24 mouse cellular contexts compared by ENCODE assay signal in genomic region chr12:71149456-71149855, GRCm38 (mm10). TPM values are rescaled to one million over a fixed set of nuclear protein-coding genes. Genes with fewer than 3 reads are reported as not detected.
DNase-seq lines count a peak whose midpoint lies in the region; ATAC-seq lines count a peak whose summit lies in the region.
"Had no signal": no experiment of that assay in that cellular context is flagged by ENCODE, and none has a peak within 500 bp of the region (broad histone marks: within the 10 kb centered on the region; RNA-seq: fewer than 3 reads in every experiment).

No protein-coding gene starts in this region.

- H3K4me3 ChIP-seq in midbrain, embryonic 11.5 days (ENCODE audit: low read depth, low read length) = no peak overlapping the region
- H3K4me3 ChIP-seq in midbrain, embryonic 16.5 days (ENCODE audit: low read depth, low read length) = no peak overlapping the region
- H3K4me3 ChIP-seq: embryonic facial prominence, embryonic 10.5 days; embryonic facial prominence, embryonic 12.5 days; forebrain, embryonic 13.5 days; forebrain, embryonic 15.5 days had no signal

- H3K4me2 ChIP-seq in midbrain, embryonic 11.5 days = no peak overlapping the region
- H3K4me2 ChIP-seq in midbrain, embryonic 16.5 days (ENCODE audit: low read length) = no peak overlapping the region
- H3K4me2 ChIP-seq: embryonic facial prominence, embryonic 12.5 days; forebrain, embryonic 13.5 days; forebrain, embryonic 15.5 days had no signal

- WGBS in midbrain, embryonic 11.5 days = 91% methylated on average over 6 of the region's 6 CpGs
- WGBS in midbrain, embryonic 16.5 days = 88% methylated on average over 6 of the region's 6 CpGs

- ATAC-seq in midbrain, embryonic 11.5 days (ENCODE audit: low FRiP score) = no peak
- no peak for ATAC-seq in midbrain, embryonic 16.5 days
- ATAC-seq: activated CD4-positive, CD25-positive, alpha-beta regulatory T cell, adult 4 months; CD4-positive, CD25-positive, alpha-beta regulatory T cell, adult 4 months; forebrain, embryonic 13.5 days; forebrain, embryonic 15.5 days; forebrain, postnatal 0 days; Patski had no signal

- H3K27ac ChIP-seq in midbrain, embryonic 11.5 days (ENCODE audit: low read depth, low read length) = no peak overlapping the region
- H3K27ac ChIP-seq in midbrain, embryonic 16.5 days (ENCODE audit: low read length) = no peak overlapping the region
- H3K27ac ChIP-seq: embryonic facial prominence, embryonic 10.5 days; embryonic facial prominence, embryonic 12.5 days; forebrain, embryonic 13.5 days; forebrain, embryonic 15.5 days had no signal

- H3K36me3 ChIP-seq in midbrain, embryonic 11.5 days (ENCODE audit: control insufficient read depth, insufficient read depth, low read length) = peaks cover 15% of the 10 kb centered on the region; the same call in 1 of the 2 replicates
- peaks cover 38% of the 10 kb centered on the region for H3K36me3 ChIP-seq in midbrain, embryonic 16.5 days (ENCODE audit: control insufficient read depth, insufficient read depth, low read length)

- H3K9me3 ChIP-seq in midbrain, embryonic 11.5 days (ENCODE audit: control insufficient read depth, low read length) = no peaks in the 10 kb centered on the region
- no peaks in the 10 kb centered on the region for H3K9me3 ChIP-seq in midbrain, embryonic 16.5 days (replicated peaks; ENCODE audit: control insufficient read depth, low read length, poor library complexity, severe bottlenecking)
- H3K9me3 ChIP-seq: embryonic facial prominence, embryonic 10.5 days; embryonic facial prominence, embryonic 12.5 days; forebrain, embryonic 13.5 days; forebrain, embryonic 15.5 days; G1E had no signal

- no peaks in the 10 kb centered on the region for H3K27me3 ChIP-seq in midbrain, embryonic 11.5 days (ENCODE audit: control insufficient read depth, insufficient read depth, low read length)
- H3K27me3 ChIP-seq in midbrain, embryonic 16.5 days (ENCODE audit: control insufficient read depth, insufficient read depth, low read depth, low read length) = no peaks in the 10 kb centered on the region
- H3K27me3 ChIP-seq: CH12.LX; embryonic facial prominence, embryonic 12.5 days; forebrain, embryonic 13.5 days; forebrain, embryonic 15.5 days; Patski had no signal

- H3K9ac ChIP-seq in midbrain, embryonic 11.5 days (ENCODE audit: low read length) = no peak overlapping the region
- H3K9ac ChIP-seq in midbrain, embryonic 16.5 days (ENCODE audit: low read depth, low read length) = no peak overlapping the region
- H3K9ac ChIP-seq: embryonic facial prominence, embryonic 12.5 days; forebrain, embryonic 13.5 days; forebrain, embryonic 15.5 days; forebrain, postnatal 0 days had no signal

- no peaks in the 10 kb centered on the region for H3K4me1 ChIP-seq in midbrain, embryonic 11.5 days (ENCODE audit: control insufficient read depth, insufficient read depth, low read length)
- H3K4me1 ChIP-seq in midbrain, embryonic 16.5 days (ENCODE audit: control insufficient read depth, insufficient read depth, low read length) = no peaks in the 10 kb centered on the region
- H3K4me1 ChIP-seq: embryonic facial prominence, embryonic 10.5 days; embryonic facial prominence, embryonic 12.5 days; forebrain, embryonic 13.5 days; forebrain, embryonic 15.5 days had no signal

- DNase-seq in adrenal gland, adult 2 months = peak; percentile 54
- no peak for DNase-seq in adrenal gland, adult 8-10 months
- DNase-seq in adrenal gland, postnatal 14 days = peak; percentile 21
- DNase-seq in adrenal gland, postnatal 25 days = no peak
- DNase-seq in midbrain, embryonic 11.5 days (ENCODE audit: low spot score, missing footprints) = peak; percentile 69
- DNase-seq: B cell, adult 2 months; cerebellum, adult 11-12 months; cerebellum, adult 2 months; cerebellum, adult 9-10 months; cerebellum, postnatal 10 days; cerebellum, postnatal 25 days; forebrain, postnatal 0 days had no signal

RNA-seq across cellular contexts. Expression of gene 2700049A03Rik, which starts 12.8 kb away (rescaled TPM):
- 1 to 10 TPM; 8.3 to 8.7 TPM for total RNA-seq in adrenal gland, adult 2 months (2021)
- polyA plus RNA-seq in adrenal gland, adult 2 months (2012; rRNA removed) = 2.4 and 2.7 TPM in 2 replicates
- total RNA-seq in adrenal gland, adult 8-10 months (2022) = 10 to 100 TPM; 11.9 to 18.6 (median 13.6) TPM
- 8.7 and 9.1 TPM in 2 replicates for total RNA-seq in adrenal gland, postnatal 14 days (2021)
- 12.1 and 15.5 TPM in 2 replicates for total RNA-seq in adrenal gland, postnatal 25 days (2021)
- polyA plus RNA-seq in midbrain, embryonic 11.5 days (2014; fragmentation: Nextera tagmentation; extraction: Ambion mirVana) = 20.6 and 24.0 TPM in 2 replicates
- polyA plus RNA-seq in midbrain, embryonic 16.5 days (2015; fragmentation: Nextera tagmentation; extraction: Ambion mirVana) = 11.1 and 12.3 TPM in 2 replicates

RNA-seq across cellular contexts. Expression of gene Timm9, which starts 13.0 kb away (rescaled TPM):
- 10 to 100 TPM; 44.1 to 52.0 TPM for total RNA-seq in adrenal gland, adult 2 months (2021)
- polyA plus RNA-seq in adrenal gland, adult 2 months (2012; rRNA removed) = 10.7 and 11.0 TPM in 2 replicates
- 10 to 100 TPM; 49.0 to 68.2 (median 57.4) TPM for total RNA-seq in adrenal gland, adult 8-10 months (2022)
- 68.7 and 72.3 TPM in 2 replicates for total RNA-seq in adrenal gland, postnatal 14 days (2021)
- total RNA-seq in adrenal gland, postnatal 25 days (2021) = 46.7 and 51.3 TPM in 2 replicates
- polyA plus RNA-seq in midbrain, embryonic 11.5 days (2014; fragmentation: Nextera tagmentation; extraction: Ambion mirVana) = 71.4 and 73.7 TPM in 2 replicates
- 106 and 107 TPM in 2 replicates for polyA plus RNA-seq in midbrain, embryonic 16.5 days (2015; fragmentation: Nextera tagmentation; extraction: Ambion mirVana)

RNA-seq across cellular contexts. Expression of gene Tomm20l, which starts 38.2 kb away (rescaled TPM):
- 1 to 10 TPM; 7.5 to 7.6 TPM for total RNA-seq in adrenal gland, adult 2 months (2021)
- polyA plus RNA-seq in adrenal gland, adult 2 months (2012; rRNA removed) = 0.30 and 0.82 TPM in 2 replicates
- 10 to 100 TPM in 2 of 4 experiments, 1 to 10 TPM in 2; 9.0 to 14.9 (median 11.7) TPM for total RNA-seq in adrenal gland, adult 8-10 months (2022)
- total RNA-seq in adrenal gland, postnatal 14 days (2021) = 3.7 and 6.9 TPM in 2 replicates
- 5.6 and 15.2 TPM in 2 replicates for total RNA-seq in adrenal gland, postnatal 25 days (2021)
- polyA plus RNA-seq in midbrain, embryonic 11.5 days (2014; fragmentation: Nextera tagmentation; extraction: Ambion mirVana) = not detected in 2 replicates
- 0.36 TPM in 1 of 2 replicates, not detected in the other for polyA plus RNA-seq in midbrain, embryonic 16.5 days (2015; fragmentation: Nextera tagmentation; extraction: Ambion mirVana)
- total RNA-seq: CH12.LX; forebrain, postnatal 0 days; G1E had no signal
- polyA plus RNA-seq: activated CD4-positive, CD25-positive, alpha-beta regulatory T cell, adult 4 months; CD4-positive, CD25-positive, alpha-beta regulatory T cell, adult 4 months; cerebellum, adult 2 months; cortical plate, adult 2 months; embryonic facial prominence, embryonic 12.5 days; forebrain, embryonic 11.5 days; forebrain, embryonic 13.5 days; forebrain, embryonic 15.5 days; forebrain, postnatal 0 days; G1E; Patski had no signal

Comparison
In these comparisons a context has a peak if more than half of its experiments do, and no peak if none do; other contexts are left out.
1. DNase-seq: peak in adrenal gland, adult 2 months (single experiment), adrenal gland, postnatal 14 days (single experiment) and midbrain, embryonic 11.5 days (single experiment); none in adrenal gland, adult 8-10 months (single experiment) and adrenal gland, postnatal 25 days (single experiment).